Mouse (Mus musculus) hindbrain, embryonic 11.5 days (tissue): ENCODE measurements around the gene Rpl4. TPM values are rescaled to one million over a fixed set of nuclear protein-coding genes. Genes with fewer than 3 reads are reported as not detected.
"Not testable (repeated sequence)": the region's sequence is repeated elsewhere in the genome, so short reads cannot be mapped to it uniquely, and the experiment has no call there.

Experiments
- ATAC-seq: fragments of 200-750 bp; cut with Nextera tagmentation; 2 replicates; pipeline ENCODE4 v1.8.0; 2017; ENCODE audit warnings: mild to moderate bottlenecking, moderate TSS enrichment, moderate library complexity; ENCODE audit not compliant: low FRiP score
- DNase-seq: peaks from one replicate; pipeline ENCODE4 v3.0.0-alpha.2; 2015; ENCODE audit warnings: low spot score
- H3K27ac ChIP-seq: fragments of 300-500 bp; sonication (generic); 2 replicates; pipeline ENCODE4 v1.5.1; 2014; ENCODE audit warnings: mild to moderate bottlenecking, low read depth, low read length
- H3K27me3 ChIP-seq: fragments of 300-500 bp; sonication (generic); 2 replicates; pipeline ENCODE4 v1.6.1; 2014; ENCODE audit warnings: mild to moderate bottlenecking, low read length, moderate library complexity, mixed read lengths; ENCODE audit not compliant: control insufficient read depth, insufficient read depth
- H3K36me3 ChIP-seq: fragments of 300-500 bp; sonication (generic); 2 replicates; pipeline ENCODE4 v1.6.1; 2014; ENCODE audit warnings: mild to moderate bottlenecking, low read length, moderate library complexity, mixed read lengths; ENCODE audit not compliant: control insufficient read depth, insufficient read depth
- H3K4me1 ChIP-seq: fragments of 300-500 bp; sonication (generic); replicated peaks from 2 replicates; pipeline ENCODE4 v1.6.1; 2014; ENCODE audit warnings: low read length, mixed read lengths; ENCODE audit not compliant: control insufficient read depth, insufficient read depth
- H3K4me2 ChIP-seq: fragments of 300-500 bp; sonication (generic); replicated peaks from 2 replicates; pipeline ENCODE4 v1.6.1; 2014; ENCODE audit warnings: mild to moderate bottlenecking, low read depth, low read length
- H3K4me3 ChIP-seq: fragments of 300-500 bp; sonication (generic); 2 replicates; pipeline ENCODE4 v1.5.1; 2014; ENCODE audit warnings: low read depth, low read length
- H3K9ac ChIP-seq: fragments of 300-500 bp; sonication (generic); 2 replicates; pipeline ENCODE4 v1.6.1; 2014; ENCODE audit warnings: low read depth, low read length
- H3K9me3 ChIP-seq: fragments of 300-500 bp; sonication (generic); 2 replicates; pipeline ENCODE4 v1.6.1; 2016; ENCODE audit warnings: low read length; ENCODE audit not compliant: control insufficient read depth
- WGBS: fragments of 180-500 bp; shearing (Covaris S2); extraction: QIAGEN DNeasy Blood & Tissue Kit; methylation state at CpG from one replicate; pipeline ENCODE4 v1.1.7; 2014; 5-methylcytosine and 5-hydroxymethylcytosine counted together
- polyA plus RNA-seq: library from polyadenylated mRNA; unstranded; fragments of >200 nt; fragmentation: Nextera tagmentation; extraction: Ambion mirVana; gene quantifications from 2 replicates; pipeline ENCODE4 v1.2.1, GENCODE M21; 2014

Rpl4 gene
- polyA plus RNA-seq, 1 experiment from 2014 or later, result 1,121 TPM

DNA sequence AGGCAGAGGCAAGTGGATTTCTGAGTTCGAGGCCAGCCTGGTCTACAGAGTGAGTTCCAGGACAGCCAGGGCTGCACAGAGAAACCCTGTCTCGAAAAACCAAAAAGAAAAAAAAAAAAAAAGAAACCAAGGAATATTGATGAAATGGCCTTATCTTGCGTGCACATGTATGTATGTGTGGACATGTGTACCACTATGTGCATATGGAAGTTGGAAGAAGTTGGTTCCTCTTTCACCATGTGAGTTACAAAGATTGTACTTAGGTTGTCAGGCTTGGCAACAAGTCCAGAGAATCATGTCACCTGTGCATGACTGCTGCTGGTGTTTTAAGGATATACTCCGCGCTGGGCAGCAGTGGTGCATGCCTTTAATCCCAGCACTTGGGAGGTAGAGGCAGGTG, 10.1 kb downstream of the Rpl4 start:
- not testable (repeated sequence) for H3K4me1 ChIP-seq, H3K4me3 ChIP-seq, H3K36me3 ChIP-seq, ATAC-seq, H3K9ac ChIP-seq, H3K9me3 ChIP-seq, DNase-seq, H3K27me3 ChIP-seq, H3K27ac ChIP-seq, H3K4me2 ChIP-seq
- WGBS, result 85% methylated on average over 5 of the region's 5 CpGs

- WGBS, result 94% methylated on average over 5 of the region's 5 CpGs
- H3K36me3 ChIP-seq, result no peaks in the 10 kb centered on the region; the same call in 1 of the 2 replicates
- no peaks in the 10 kb centered on the region for H3K9me3 ChIP-seq
- H3K4me3 ChIP-seq, result no peak overlapping the region
- peaks cover 3% of the 10 kb centered on the region for H3K4me1 ChIP-seq
- no peak overlapping the region for H3K27ac ChIP-seq
- DNase-seq (no peak), ATAC-seq (no peak)
- H3K27me3 ChIP-seq, result no peaks in the 10 kb centered on the region
- H3K9ac ChIP-seq, result no peak overlapping the region
- no peak overlapping the region for H3K4me2 ChIP-seq
Observed at GRCm38 (mm10) chr9:64184166-64184840, 11.1 kb downstream of the Rpl4 start.

DNA sequence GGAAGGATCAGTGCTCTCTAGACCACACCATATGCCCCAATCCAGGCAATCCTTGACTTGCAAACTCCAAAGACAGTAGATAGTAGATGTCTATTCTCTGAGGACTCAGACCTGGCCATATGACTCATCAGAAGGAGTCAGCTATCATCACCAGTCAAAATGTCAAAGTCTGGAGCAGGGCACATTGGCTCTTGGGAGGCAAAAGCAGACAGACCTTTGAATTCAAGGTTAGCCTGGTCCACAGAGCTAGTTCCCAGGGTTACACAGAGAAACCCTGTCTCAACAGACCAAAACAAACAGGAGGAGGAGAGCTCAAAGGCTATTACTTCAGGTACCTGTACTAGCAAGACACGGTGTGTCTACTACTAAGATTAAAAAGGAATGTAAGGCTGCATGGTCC, 20.7 kb downstream of the Rpl4 start:
- Histone ChIP-seq H3K27me3 (no peaks in the 10 kb centered on the region), H3K9me3 (no peaks in the 10 kb centered on the region), H3K27ac (no peak overlapping the region), H3K4me2 (no peak overlapping the region), H3K36me3 (0 out of 2 replicates have a peak, but pooled peaks cover 3% of the 10 kb centered on the region), H3K9ac (no peak overlapping the region), H3K4me3 (no peak overlapping the region), H3K4me1 (no peaks in the 10 kb centered on the region)
- WGBS, result 97% methylated on average over 1 of the region's 1 CpGs
- no peak for ATAC-seq
- no peak for DNase-seq

DNA sequence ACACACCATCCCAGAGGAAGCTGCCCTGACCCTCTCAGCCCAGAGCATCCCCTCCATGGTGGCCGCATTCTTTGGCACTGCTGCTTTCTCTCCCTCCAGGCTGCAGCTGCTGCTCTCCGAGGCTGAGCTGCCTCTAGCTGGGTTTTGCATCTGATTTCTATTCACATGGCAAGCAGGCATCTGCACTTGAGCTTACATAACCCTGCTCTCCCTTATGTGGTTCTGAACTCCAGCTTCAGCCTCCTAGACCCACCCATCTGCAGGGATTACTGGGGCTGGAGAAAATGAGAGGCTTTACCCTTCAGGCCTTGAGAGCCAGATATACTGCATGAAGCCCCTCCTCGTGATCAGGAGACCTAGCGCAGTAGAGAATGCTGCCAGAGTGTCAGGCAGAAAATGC, 22.4 kb downstream of the Rpl4 start:
- H3K4me3 ChIP-seq, result no peak overlapping the region
- no peaks in the 10 kb centered on the region for H3K9me3 ChIP-seq
- no peak for DNase-seq
- ATAC-seq, result no peak
- no peak overlapping the region for H3K4me2 ChIP-seq
- no peak overlapping the region for H3K27ac ChIP-seq
- 0 out of 2 replicates have a peak, but pooled peaks cover 3% of the 10 kb centered on the region for H3K36me3 ChIP-seq
- no peaks in the 10 kb centered on the region for H3K4me1 ChIP-seq
- no peak overlapping the region for H3K9ac ChIP-seq
- 75% methylated on average over 4 of the region's 4 CpGs for WGBS
- H3K27me3 ChIP-seq, result no peaks in the 10 kb centered on the region

- ATAC-seq (no peak), DNase-seq (no peak)
- no peaks in the 10 kb centered on the region for H3K9me3 ChIP-seq
- H3K27ac ChIP-seq, result no peak overlapping the region
- H3K4me2 ChIP-seq, result no peak overlapping the region
- H3K36me3 ChIP-seq, result 0 out of 2 replicates have a peak, but pooled peaks cover 3% of the 10 kb centered on the region
- H3K9ac ChIP-seq, result no peak overlapping the region
- WGBS, result 85% methylated on average over 8 of the region's 8 CpGs
- H3K27me3 ChIP-seq, result no peaks in the 10 kb centered on the region
- no peak overlapping the region for H3K4me3 ChIP-seq
- H3K4me1 ChIP-seq, result no peaks in the 10 kb centered on the region
Observed at GRCm38 (mm10) chr9:64197524-64197923, 24.3 kb downstream of the Rpl4 start.

DNA sequence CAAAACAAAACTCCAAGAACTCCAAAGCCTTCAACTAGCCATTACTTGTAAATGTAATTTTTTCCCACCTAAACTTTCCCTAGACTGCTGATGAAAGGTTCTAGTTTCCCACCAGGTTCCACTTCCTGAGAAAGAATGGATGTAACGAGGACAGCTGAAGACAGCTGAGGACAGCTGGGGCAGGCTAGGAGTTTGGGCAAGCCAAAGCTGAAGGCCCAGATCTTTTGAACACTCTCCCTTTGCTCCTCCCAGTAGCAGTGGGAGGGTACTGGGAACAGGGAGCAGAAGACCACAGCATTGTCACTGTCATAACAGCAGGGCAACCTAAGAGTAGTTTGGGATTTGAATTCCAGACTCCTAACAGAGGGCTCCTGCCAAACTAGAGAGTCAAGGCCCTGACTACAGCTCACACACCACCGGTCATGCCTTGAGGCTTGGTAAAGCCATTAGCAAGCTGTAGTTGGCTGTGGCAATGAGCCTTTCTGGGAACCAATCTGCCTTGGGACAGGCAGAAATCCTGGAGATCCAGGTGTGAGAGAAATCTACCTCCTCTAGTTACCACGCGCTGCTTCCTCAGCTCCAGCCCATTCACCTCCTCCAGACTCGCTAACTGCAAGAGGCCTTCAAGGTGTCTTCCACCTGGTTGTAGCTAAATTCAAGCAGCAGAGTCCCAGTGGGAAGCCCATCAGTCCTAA, 25.0 kb downstream of the Rpl4 start:
- H3K9me3 ChIP-seq, result no peaks in the 10 kb centered on the region
- no peaks in the 10 kb centered on the region for H3K27me3 ChIP-seq
- no peak overlapping the region for H3K4me2 ChIP-seq
- H3K36me3 ChIP-seq, result no peaks in the 10 kb centered on the region
- H3K4me3 ChIP-seq, result no peak overlapping the region
- H3K9ac ChIP-seq, result no peak overlapping the region
- no peak overlapping the region for H3K27ac ChIP-seq
- WGBS, result 94% methylated on average over 5 of the region's 5 CpGs
- DNase-seq (no peak), ATAC-seq (no peak)
- H3K4me1 ChIP-seq, result no peaks in the 10 kb centered on the region

DNA sequence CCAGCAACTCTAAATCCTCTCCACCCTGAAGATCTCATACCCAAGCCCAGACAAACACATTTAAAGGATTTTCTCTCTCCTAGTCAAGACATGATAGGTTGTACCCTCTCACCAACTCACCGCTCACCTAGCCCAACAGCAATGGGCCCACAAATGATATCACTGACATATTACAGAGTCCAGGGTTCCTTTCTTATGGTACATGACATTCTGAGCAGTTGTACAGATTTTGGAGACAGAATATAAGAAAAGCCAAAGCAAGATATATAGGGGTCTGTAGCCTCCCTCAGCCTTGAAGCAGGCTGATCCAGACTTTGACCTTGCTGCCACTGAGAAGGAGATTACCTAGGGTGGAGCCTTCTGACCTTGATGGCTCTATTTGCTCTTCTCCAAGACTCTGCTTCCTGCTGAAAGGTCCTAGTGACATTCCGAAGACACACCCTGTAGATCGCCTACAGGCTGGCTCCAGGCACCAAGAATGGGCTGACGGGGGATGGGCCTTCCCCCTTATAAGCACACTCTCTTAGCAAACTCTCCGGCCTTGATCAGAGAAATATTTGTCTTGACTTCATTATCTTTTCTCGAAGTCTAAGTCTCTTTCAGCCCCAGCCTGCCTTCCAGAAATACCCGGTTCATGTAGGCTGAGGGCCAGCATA, 25.7 kb downstream of the Rpl4 start:
- not testable (repeated sequence) for H3K4me1 ChIP-seq, H3K36me3 ChIP-seq, ATAC-seq, H3K27me3 ChIP-seq, H3K9ac ChIP-seq, DNase-seq, H3K4me2 ChIP-seq, H3K27ac ChIP-seq, H3K4me3 ChIP-seq, H3K9me3 ChIP-seq
- WGBS, result 95% methylated on average over 7 of the region's 7 CpGs

DNA sequence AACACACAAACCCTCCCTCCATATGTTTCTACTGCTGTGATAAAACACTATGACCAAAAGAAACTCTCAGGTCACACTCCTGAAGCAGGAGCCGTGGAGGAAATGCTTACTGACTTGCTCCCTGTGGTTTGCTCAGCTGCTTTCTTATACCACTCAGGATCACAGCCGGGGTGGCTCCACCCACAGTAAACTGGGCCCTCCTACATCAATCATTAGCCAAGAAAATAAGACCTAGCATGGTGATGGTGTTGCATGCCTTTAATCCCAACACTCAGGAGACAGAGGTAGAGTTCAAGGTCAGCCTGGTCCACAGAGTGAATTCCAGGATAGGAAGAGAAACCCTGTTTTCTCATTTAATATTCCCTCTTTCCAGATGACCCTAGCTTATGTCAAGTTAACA, 26.7 kb downstream of the Rpl4 start:
- WGBS, result 74% methylated on average over 2 of the region's 2 CpGs
- no peak overlapping the region for H3K4me2 ChIP-seq
- no peak overlapping the region for H3K27ac ChIP-seq
- no peaks in the 10 kb centered on the region for H3K4me1 ChIP-seq
- no peak overlapping the region for H3K4me3 ChIP-seq
- DNase-seq, result no peak
- no peaks in the 10 kb centered on the region for H3K36me3 ChIP-seq
- no peak for ATAC-seq
- no peaks in the 10 kb centered on the region for H3K27me3 ChIP-seq
- no peaks in the 10 kb centered on the region for H3K9me3 ChIP-seq
- no peak overlapping the region for H3K9ac ChIP-seq

DNA sequence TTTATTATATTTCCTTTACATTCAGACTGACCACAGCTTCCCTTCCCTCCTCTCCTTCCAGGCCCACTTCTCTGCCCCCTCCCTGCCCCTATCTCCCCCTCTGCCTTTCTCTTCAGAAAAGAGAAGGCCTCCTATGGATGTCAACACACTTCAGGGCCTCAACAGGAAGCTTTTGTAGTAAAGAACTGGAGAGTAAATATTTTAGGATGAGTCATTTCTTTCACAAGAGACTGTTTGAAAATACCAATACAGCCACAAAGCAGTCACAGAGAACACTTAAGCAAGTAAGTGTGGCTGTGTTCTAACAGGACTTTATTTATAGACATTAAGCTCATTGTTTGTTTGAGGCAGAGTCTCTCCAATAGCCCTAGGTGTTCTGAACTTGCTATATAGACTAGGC, 29.2 kb downstream of the Rpl4 start:
- DNase-seq (no peak), ATAC-seq (no peak)
- Histone ChIP-seq H3K9me3 (no peaks in the 10 kb centered on the region), H3K4me3 (no peak overlapping the region), H3K4me1 (no peaks in the 10 kb centered on the region), H3K4me2 (no peak overlapping the region), H3K27me3 (no peaks in the 10 kb centered on the region), H3K9ac (no peak overlapping the region), H3K27ac (no peak overlapping the region), H3K36me3 (no peaks in the 10 kb centered on the region)
